Mouse (Mus musculus) midbrain, embryonic 16.5 days (tissue): ENCODE data around the gene Zbtb32. TPM values are rescaled to one million over a fixed set of nuclear protein-coding genes. Genes with fewer than 3 reads are reported as not detected.
A peak's percentile ranks its signal among the peaks of the same experiment; 100 is the strongest.

Experiments used
- ATAC-seq: fragments of 200-750 bp; cut with Nextera tagmentation; 2 replicates; pipeline ENCODE4 v1.8.0; 2017; ENCODE audit warnings: moderate TSS enrichment
- H3K27ac ChIP-seq: fragments of 300-500 bp; sonication (generic); 2 replicates; pipeline ENCODE4 v1.5.1; 2014; ENCODE audit warnings: mild to moderate bottlenecking, low read length, mixed read lengths
- H3K27me3 ChIP-seq: fragments of 300-500 bp; sonication (generic); 2 replicates; pipeline ENCODE4 v1.6.1; 2014; ENCODE audit warnings: low read depth, low read length, mixed read lengths; ENCODE audit not compliant: control insufficient read depth, insufficient read depth
- H3K36me3 ChIP-seq: fragments of 300-500 bp; sonication (generic); 2 replicates; pipeline ENCODE4 v1.6.1; 2014; ENCODE audit warnings: mild to moderate bottlenecking, low read length, moderate library complexity, mixed read lengths; ENCODE audit not compliant: control insufficient read depth, insufficient read depth
- H3K4me1 ChIP-seq: fragments of 300-500 bp; sonication (generic); 2 replicates; pipeline ENCODE4 v1.6.1; 2014; ENCODE audit warnings: mild to moderate bottlenecking, low read length, mixed read lengths; ENCODE audit not compliant: control insufficient read depth, insufficient read depth
- H3K4me2 ChIP-seq: fragments of 300-500 bp; sonication (generic); 2 replicates; pipeline ENCODE4 v1.6.1; 2014; ENCODE audit warnings: mild to moderate bottlenecking, low read length, mixed read lengths
- H3K4me3 ChIP-seq: fragments of 300-500 bp; sonication (generic); 2 replicates; pipeline ENCODE4 v1.5.1; 2014; ENCODE audit warnings: low read depth, mild to moderate bottlenecking, low read length, moderate library complexity, mixed read lengths
- H3K9ac ChIP-seq: fragments of 300-500 bp; sonication (generic); 2 replicates; pipeline ENCODE4 v1.6.1; 2014; ENCODE audit warnings: low read depth, low read length, mixed read lengths
- H3K9me3 ChIP-seq: fragments of 300-500 bp; sonication (generic); replicated peaks from 2 replicates; pipeline ENCODE4 v1.6.1; 2014; ENCODE audit warnings: mild to moderate bottlenecking, low read length, mixed read lengths; ENCODE audit not compliant: control insufficient read depth, poor library complexity, severe bottlenecking
- WGBS: fragments of 180-500 bp; shearing (Covaris S2); extraction: QIAGEN DNeasy Blood & Tissue Kit; methylation state at CpG from one replicate; pipeline ENCODE4 v1.1.7; 2014; 5-methylcytosine and 5-hydroxymethylcytosine counted together
- polyA plus RNA-seq: library from polyadenylated mRNA; unstranded; fragments of >200 nt; fragmentation: Nextera tagmentation; extraction: Ambion mirVana; gene quantifications from 2 replicates; pipeline ENCODE4 v1.2.1, GENCODE M21; 2015

The Zbtb32 gene
- polyA plus RNA-seq, 1 experiment from 2014 or later = 0.20 TPM

GRCm38 (mm10) chr7:30566033-30566432 lies 32.7 kb downstream of the Zbtb32 start:
- WGBS = 89% methylated on average over 9 of the region's 9 CpGs
- Histone ChIP-seq H3K27me3 (no peaks in the 10 kb centered on the region), H3K36me3 (peaks cover 36% of the 10 kb centered on the region)

GRCm38 (mm10) chr7:30564970-30565571 lies 33.6 kb downstream of the Zbtb32 start, which contains the start of gene Igflr1:
Gene Igflr1 (plus strand): TSS chr7:30565427.
- Histone ChIP-seq H3K4me2 (peak within 1 kb of the TSS; percentile 60; the same call in 1 of the 2 replicates), H3K36me3 (peaks cover 29% of the 10 kb centered on the region), H3K27ac (no peak within 1 kb of the TSS), H3K4me1 (peaks cover 14% of the 10 kb centered on the region; the same call in 1 of the 2 replicates), H3K9me3 (no peaks in the 10 kb centered on the region), H3K4me3 (no peak within 1 kb of the TSS), H3K27me3 (no peaks in the 10 kb centered on the region), H3K9ac (no peak within 1 kb of the TSS)
- 94% methylated on average over 12 of the region's 12 CpGs for WGBS
- ATAC-seq = no peak

More at GRCm38 (mm10) chr7:30566033-30566432, 32.7 kb downstream of the Zbtb32 start:
- Histone ChIP-seq H3K4me3 (no peak overlapping the region), H3K9me3 (no peaks in the 10 kb centered on the region), H3K4me2 (no peak overlapping the region), H3K27ac (no peak overlapping the region), H3K9ac (no peak overlapping the region), H3K4me1 (peaks cover 12% of the 10 kb centered on the region; the same call in 1 of the 2 replicates)
- ATAC-seq = no peak

DNA sequence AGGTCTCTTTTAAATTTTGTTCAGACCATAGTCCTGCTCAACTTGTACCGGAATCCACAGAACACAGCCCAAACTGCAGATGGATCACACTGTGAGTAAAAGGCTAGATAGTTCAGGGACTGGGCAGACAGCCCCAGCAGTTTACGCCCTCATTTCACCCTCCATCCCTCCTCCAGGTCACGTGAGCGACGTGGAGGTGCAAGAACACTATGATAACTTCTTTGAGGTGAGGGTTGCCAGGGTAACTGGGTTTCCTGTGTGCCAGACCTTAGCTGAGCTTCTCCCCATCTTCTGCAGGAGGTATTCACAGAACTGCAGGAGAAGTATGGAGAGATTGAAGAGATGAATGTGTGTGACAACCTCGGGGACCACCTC lies 34.8 kb downstream of the Zbtb32 start:
- H3K9me3 ChIP-seq = no peaks in the 10 kb centered on the region
- 27% methylated on average over 6 of the region's 6 CpGs for WGBS

GRCm38 (mm10) chr7:30563117-30563905 lies 35.4 kb downstream of the Zbtb32 start, which contains the start of the genes U2af1l4, Gm49396 and Psenen:
Gene U2af1l4 (plus strand): TSS chr7:30563301.
Gene Gm49396 (plus strand): TSS chr7:30563344.
Gene Psenen (minus strand): TSS chr7:30563627.
- peak within 1 kb of the TSS; percentile 83 for H3K4me2 ChIP-seq
- H3K36me3 ChIP-seq = peaks cover 15% of the 10 kb centered on the region
- no peaks in the 10 kb centered on the region for H3K9me3 ChIP-seq
- ATAC-seq = peak; percentile 85
- peak within 1 kb of the TSS; percentile 73 for H3K9ac ChIP-seq
- H3K4me3 ChIP-seq = peak within 1 kb of the TSS; percentile 70
- no peaks in the 10 kb centered on the region for H3K27me3 ChIP-seq
- peak within 1 kb of the TSS; percentile 92 for H3K27ac ChIP-seq
- H3K4me1 ChIP-seq = peaks cover 26% of the 10 kb centered on the region
- WGBS = under 1% methylated on average over 45 of the region's 45 CpGs

More for the DNA sequence above, 34.8 kb downstream of the Zbtb32 start:
- Histone ChIP-seq H3K9ac (peak overlapping the region; percentile 73; the same call in 1 of the 2 replicates), H3K27me3 (no peaks in the 10 kb centered on the region), H3K36me3 (peaks cover 19% of the 10 kb centered on the region), H3K4me3 (peak overlapping the region; percentile 70), H3K4me1 (peaks cover 20% of the 10 kb centered on the region), H3K27ac (peak overlapping the region; percentile 92; the same call in 1 of the 2 replicates), H3K4me2 (peak overlapping the region; percentile 60)
- no peak for ATAC-seq

DNA sequence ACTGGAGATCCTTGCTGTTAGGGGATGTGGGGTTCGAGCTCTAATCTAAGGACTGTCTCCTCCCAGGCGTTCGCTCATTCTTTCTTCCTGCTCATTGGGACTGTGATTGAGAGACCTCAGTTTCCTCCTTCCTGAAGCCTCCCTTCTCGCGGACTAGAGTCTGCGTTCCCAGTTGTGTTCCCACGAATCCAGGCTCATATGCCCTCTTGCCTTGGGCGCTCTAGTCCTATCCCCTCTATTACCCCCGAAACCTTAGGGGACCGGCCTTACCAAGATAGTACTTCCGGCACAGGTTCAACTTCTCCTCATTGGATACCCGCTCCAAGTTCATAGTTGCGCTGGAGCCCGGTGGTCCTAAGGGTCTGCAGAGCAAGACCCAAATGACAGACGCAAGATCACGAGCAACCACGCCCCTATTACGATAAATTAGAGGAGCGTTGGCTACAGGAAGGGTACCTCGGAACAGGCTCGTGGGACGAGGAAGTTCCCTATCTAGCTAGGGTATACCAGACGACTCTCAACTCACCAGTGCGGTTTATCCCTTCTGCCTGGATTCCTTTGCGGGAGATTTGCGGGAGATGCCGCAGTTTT lies 36.1 kb downstream of the Zbtb32 start:
- H3K4me3 ChIP-seq = peak overlapping the region; percentile 70
- no peaks in the 10 kb centered on the region for H3K9me3 ChIP-seq
- ATAC-seq = no peak; the same call in 1 of the 2 replicates
- no peaks in the 10 kb centered on the region for H3K27me3 ChIP-seq
- peak overlapping the region; percentile 83 for H3K4me2 ChIP-seq
- peak overlapping the region; percentile 74 for H3K27ac ChIP-seq
- peaks cover 14% of the 10 kb centered on the region for H3K36me3 ChIP-seq
- peak overlapping the region; percentile 61 for H3K9ac ChIP-seq
- WGBS = 1% methylated on average over 27 of the region's 27 CpGs
- peaks cover 28% of the 10 kb centered on the region for H3K4me1 ChIP-seq

DNA sequence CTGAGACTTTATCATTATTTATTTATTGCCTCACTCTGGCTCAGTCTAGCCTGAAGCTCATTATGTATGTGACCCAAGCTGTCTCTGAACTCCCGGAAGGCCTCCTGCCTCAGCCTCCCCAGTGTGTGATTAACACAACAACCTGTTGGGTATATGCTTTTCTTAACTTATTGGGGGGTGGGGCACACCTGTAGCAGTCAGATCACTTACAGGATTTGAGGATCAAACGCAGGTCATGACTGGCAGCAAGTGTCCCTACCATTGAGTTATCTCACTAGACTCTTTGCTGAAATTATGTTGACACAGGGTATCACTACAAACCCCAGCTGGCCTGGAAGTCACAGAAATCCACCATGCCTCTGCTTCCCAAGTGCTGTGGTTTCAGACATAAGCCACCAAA lies 38.4 kb downstream of the Zbtb32 start:
- no peaks in the 10 kb centered on the region for H3K27me3 ChIP-seq
- peak overlapping the region; percentile 92 for H3K4me2 ChIP-seq
- WGBS = 63% methylated on average over 2 of the region's 2 CpGs
- H3K27ac ChIP-seq = no peak overlapping the region; the same call in 1 of the 2 replicates
- no peaks in the 10 kb centered on the region for H3K9me3 ChIP-seq
- peaks cover 28% of the 10 kb centered on the region for H3K4me1 ChIP-seq
- H3K4me3 ChIP-seq = no peak overlapping the region
- H3K36me3 ChIP-seq = peaks cover 14% of the 10 kb centered on the region
- H3K9ac ChIP-seq = no peak overlapping the region
- no peak for ATAC-seq

- ATAC-seq = peak; percentile 88
- under 1% methylated on average over 20 of the region's 20 CpGs for WGBS
- Histone ChIP-seq H3K4me1 (peaks cover 28% of the 10 kb centered on the region), H3K27me3 (no peaks in the 10 kb centered on the region), H3K4me3 (peak within 1 kb of the TSS; percentile 65), H3K9ac (peak within 1 kb of the TSS; percentile 72), H3K27ac (peak within 1 kb of the TSS; percentile 72), H3K9me3 (no peaks in the 10 kb centered on the region), H3K36me3 (peaks cover 19% of the 10 kb centered on the region), H3K4me2 (peak within 1 kb of the TSS; percentile 92)
Observed at GRCm38 (mm10) chr7:30559443-30559954, 39.2 kb downstream of the Zbtb32 start, which contains the start of gene Lin37. Gene Lin37 (minus strand): TSS chr7:30559838.

DNA sequence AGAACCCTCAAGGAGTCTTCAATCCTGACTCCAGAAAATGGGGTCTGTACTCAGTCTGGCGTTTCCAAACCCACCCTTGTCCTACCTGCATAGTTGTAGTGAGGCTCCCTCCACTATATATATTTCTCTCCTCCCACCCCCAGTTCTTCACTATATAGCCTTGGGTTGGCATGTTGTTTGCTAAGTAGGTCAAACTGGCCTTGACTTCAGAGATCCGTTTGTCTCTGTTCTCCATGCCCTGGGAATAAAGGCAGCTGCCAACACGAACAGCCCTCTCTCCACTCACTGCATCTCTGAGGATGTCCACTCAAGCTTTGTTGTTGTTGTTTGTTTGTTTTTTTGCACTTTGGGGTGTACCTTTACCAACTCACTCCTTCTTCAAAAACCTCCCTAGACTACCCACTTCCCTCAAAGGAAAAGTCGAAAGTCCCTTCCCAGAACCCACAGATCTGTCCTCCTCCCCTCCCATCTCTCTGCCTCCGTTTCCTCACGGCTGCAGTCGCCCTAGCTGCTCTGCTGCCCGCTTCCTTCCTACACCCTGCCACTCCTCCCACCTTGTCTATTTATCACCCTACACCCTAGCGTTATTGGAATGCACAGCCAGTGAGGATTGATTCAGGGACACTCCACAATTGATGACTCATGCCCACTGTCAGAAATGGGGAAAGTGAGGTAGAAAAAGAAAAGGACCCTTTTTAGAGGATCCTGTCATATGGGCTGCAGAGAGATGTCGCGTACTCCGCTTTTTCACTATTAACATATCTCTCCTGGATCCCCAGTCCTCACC lies 39.9 kb downstream of the Zbtb32 start:
- no peaks in the 10 kb centered on the region for H3K9me3 ChIP-seq
- H3K4me2 ChIP-seq = peak overlapping the region; percentile 92
- peak overlapping the region; percentile 72; the same call in 1 of the 2 replicates for H3K27ac ChIP-seq
- WGBS = 15% methylated on average over 12 of the region's 12 CpGs
- no peaks in the 10 kb centered on the region for H3K27me3 ChIP-seq
- peak overlapping the region; percentile 72 for H3K9ac ChIP-seq
- ATAC-seq = peak; percentile 9; the same call in 1 of the 2 replicates
- H3K4me1 ChIP-seq = peaks cover 23% of the 10 kb centered on the region
- peaks cover 19% of the 10 kb centered on the region for H3K36me3 ChIP-seq
- peak overlapping the region; percentile 65 for H3K4me3 ChIP-seq
